Mouse (Mus musculus) neural tube, postnatal 0 days (tissue): ENCODE results near the gene Znfx1. TPM values are rescaled to one million over a fixed set of nuclear protein-coding genes. Genes with fewer than 3 reads are reported as not detected.

Experiments
- polyA plus RNA-seq: library from polyadenylated mRNA; unstranded; fragments of >200 nt; fragmentation: Nextera tagmentation; extraction: Ambion mirVana; gene quantifications from 2 replicates; pipeline ENCODE4 v1.2.1, GENCODE M21; 2015

The Znfx1 gene
- 7.4 and 8.6 TPM in 2 replicates for polyA plus RNA-seq

DNA sequence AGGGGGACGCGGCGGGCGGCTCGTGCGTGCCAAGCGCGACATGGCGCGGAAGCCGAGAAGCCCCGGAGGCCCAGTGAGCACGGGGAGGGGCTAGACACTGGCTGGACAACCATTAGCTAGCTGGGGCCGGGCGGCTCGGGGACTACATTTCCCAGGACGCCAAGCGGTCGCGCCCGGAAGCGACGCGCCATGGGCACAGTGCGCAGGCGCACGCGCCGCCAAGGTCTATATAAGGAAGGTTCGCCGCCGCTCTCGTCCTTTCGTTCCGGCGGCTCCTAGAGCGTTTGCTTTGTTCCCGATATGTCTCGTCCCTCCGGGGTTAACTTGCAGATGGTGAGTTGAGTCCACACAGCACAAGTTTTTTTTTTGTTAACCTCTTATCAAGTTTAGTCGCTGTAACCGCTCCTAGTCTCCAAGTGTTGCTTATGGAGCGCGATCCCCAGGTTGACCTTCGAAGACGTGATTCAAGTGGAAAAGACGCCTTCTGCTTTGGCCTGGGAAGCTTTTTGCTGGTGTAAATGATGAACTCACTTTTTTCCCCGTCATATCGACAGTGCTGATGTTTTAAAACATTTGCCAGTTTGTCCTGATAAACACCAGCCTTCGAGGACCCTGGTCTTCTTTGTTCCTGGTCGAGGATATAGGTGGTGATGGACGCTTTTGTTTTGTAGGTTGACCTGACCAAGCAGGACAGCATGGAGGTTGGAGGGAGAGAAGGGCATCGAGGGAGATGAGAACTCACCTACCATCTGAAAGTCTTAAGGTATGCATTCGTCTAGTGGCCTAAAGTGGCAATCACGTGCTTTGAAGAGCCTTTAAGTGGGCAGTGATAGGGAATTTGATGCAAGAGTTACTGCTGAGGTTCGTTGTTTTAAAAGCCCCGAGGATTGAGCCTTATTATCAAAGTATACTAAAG lies at the start of gene Znfx1:
Gene Znfx1, minus strand, starts transcription at position 51 of the 916 bp plus-strand sequence.

DNA sequence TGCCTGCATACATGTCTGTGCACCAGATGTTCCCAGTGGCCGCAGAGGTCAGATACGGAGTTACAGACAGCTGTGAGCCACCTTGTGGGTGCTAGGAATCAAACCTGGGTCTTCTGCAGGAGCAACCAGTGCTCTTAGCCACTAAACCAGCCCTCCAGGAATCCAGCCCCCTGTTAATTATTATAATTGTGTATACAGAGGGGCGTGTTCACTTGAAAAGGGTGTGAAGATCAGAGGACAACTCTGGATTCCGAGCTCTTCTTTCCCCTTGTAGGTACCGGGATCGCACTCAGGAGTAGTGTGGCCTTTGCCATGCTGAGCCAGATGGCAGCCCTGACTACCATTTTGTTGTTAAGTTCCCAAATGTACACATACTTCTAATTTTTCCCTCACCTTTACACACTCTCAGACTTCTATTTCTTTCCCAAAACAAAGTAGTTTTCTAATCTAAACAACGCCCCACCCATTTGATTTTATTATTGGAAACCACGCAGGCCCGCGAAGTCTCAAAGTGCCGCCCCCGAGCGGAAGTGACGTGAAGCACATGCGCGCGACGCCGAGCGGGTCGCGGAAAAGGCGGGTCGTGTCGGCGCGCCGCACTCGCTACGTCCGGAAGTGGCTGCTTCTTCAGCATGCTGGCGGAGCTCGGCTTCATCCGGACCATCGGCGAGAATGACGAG lies 48.0 kb downstream of the Znfx1 start, which contains the start of gene Ddx27:
Gene Ddx27, plus strand, starts transcription at position 492 of the 680 bp plus-strand sequence.

DNA sequence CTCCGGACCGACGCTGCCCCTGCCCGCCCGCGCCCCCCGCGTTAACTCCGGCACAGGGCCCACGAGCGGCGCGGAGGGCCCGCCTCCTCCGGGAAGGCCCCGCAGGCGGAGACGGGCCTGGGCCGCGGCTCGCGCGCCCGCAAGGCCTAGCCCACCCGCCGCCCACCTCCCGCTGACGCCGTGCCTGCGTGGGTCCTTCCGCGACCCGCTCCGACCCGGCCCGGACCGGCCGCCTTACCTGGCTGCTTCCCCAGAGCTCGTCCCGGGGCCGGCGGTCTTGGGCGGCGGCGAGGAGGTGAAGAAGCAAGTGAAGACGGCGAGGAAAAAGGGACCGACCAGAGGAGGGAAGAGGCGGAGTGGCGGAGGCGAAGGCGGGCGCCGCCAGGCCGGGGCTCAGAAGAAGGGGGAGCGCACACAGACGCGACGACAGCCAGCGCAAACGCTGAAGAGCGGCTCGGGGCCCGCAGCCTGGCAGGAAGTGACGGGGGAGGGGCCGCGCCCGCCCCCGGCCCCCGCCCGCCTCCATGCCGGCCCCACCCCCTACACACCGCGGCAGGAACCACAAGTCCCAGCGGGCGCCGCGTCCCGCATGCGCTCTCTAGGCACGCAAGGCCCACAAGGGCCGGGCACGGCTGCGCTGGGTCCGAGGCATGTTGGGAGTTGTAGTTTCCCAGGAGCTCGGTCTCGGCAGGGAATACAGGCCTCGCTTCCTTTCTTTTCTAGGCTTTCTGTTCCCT lies 66.9 kb downstream of the Znfx1 start, which contains the start of gene Stau1:
Gene Stau1, minus strand, starts transcription at position 504 of the 737 bp plus-strand sequence.

Other genes with a start within 250 kb of the Znfx1 start
- gene Cse1l, start 157.0 kb downstream of the Znfx1 start, polyA plus RNA-seq = 60.3 and 62.3 TPM in 2 replicates
- gene Stau1, start 66.7 kb downstream of the Znfx1 start, polyA plus RNA-seq = 73.5 and 77.2 TPM in 2 replicates
- 30.7 and 33.6 TPM in 2 replicates for gene Ddx27, start 47.8 kb downstream of the Znfx1 start, polyA plus RNA-seq
- gene Kcnb1, start 127.1 kb upstream of the Znfx1 start, polyA plus RNA-seq = 7.0 and 7.5 TPM in 2 replicates
- 5.8 and 6.5 TPM in 2 replicates for gene Ptgis, start 177.6 kb upstream of the Znfx1 start, polyA plus RNA-seq